Mouse (Mus musculus) ES-E14 (cell line): ENCODE results near the gene Gxylt2. TPM values are rescaled to one million over a fixed set of nuclear protein-coding genes. Genes with fewer than 3 reads are reported as not detected.

Source experiments
- DNase-seq: peaks from one replicate; pipeline ENCODE4 v3.0.0-alpha.2; 2013; ENCODE audit warnings: low read depth, low spot score
- H3K27ac ChIP-seq: 2 replicates; pipeline ENCODE4 v1.5.1; 2012; ENCODE audit warnings: low read depth, mild to moderate bottlenecking, low read length, moderate library complexity, mixed read lengths; ENCODE audit not compliant: poor library complexity, insufficient read depth, severe bottlenecking
- H3K36me3 ChIP-seq: 2 replicates; pipeline ENCODE4 v1.6.1; 2012; ENCODE audit warnings: mild to moderate bottlenecking, low read length, moderate library complexity, mixed read lengths; ENCODE audit not compliant: control insufficient read depth, poor library complexity, insufficient read depth, severe bottlenecking
- H3K4me1 ChIP-seq, 2 experiments: fragments of 150-350 bp in 1 of 2; sonication (generic) in 1 of 2; 2 replicates each; pipeline ENCODE4 v1.6.1; 2012; ENCODE audit warnings: low read length in 2 of 2, mild to moderate bottlenecking in 1 of 2, mixed read lengths in 1 of 2; ENCODE audit not compliant: control insufficient read depth in 2 of 2, insufficient read depth in 2 of 2, poor library complexity in 1 of 2
- H3K4me3 ChIP-seq, 2 experiments: fragments of 150-350 bp in 1 of 2; sonication (generic) in 1 of 2; 2 replicates each; pipeline ENCODE4 v1.5.1; 2012; ENCODE audit warnings: low read length in 2 of 2, low read depth in 1 of 2, mild to moderate bottlenecking in 1 of 2, mixed read lengths in 1 of 2; ENCODE audit not compliant: insufficient read depth in 1 of 2, poor library complexity in 1 of 2, severe bottlenecking in 1 of 2
- H3K9ac ChIP-seq: 2 replicates; pipeline ENCODE4 v1.6.1; 2012; ENCODE audit warnings: low read depth, mild to moderate bottlenecking, low read length, mixed read lengths; ENCODE audit not compliant: poor library complexity, insufficient read depth, severe bottlenecking
- H3K9me3 ChIP-seq: fragments of 150-350 bp; sonication (generic); 2 replicates; pipeline ENCODE4 v1.6.1; 2012; ENCODE audit warnings: low read depth, mild to moderate bottlenecking, low read length; ENCODE audit not compliant: control insufficient read depth, insufficient read depth
- CHD2 ChIP-seq: IDR thresholded peaks from 2 replicates; pipeline ENCODE4 v1.6.1; 2014; ENCODE audit warnings: mild to moderate bottlenecking, low read depth, low read length, inconsistent platforms
- HCFC1 ChIP-seq: IDR thresholded peaks from 2 replicates; pipeline ENCODE4 v1.6.1; 2012; ENCODE audit warnings: low read length, inconsistent platforms, borderline replicate concordance; ENCODE audit not compliant: insufficient read depth
- MAFK ChIP-seq: IDR thresholded peaks from 2 replicates; pipeline ENCODE4 v1.6.1; 2014; ENCODE audit warnings: mild to moderate bottlenecking, low read depth, low read length, inconsistent platforms; ENCODE audit not compliant: insufficient read depth
- ZC3H11A ChIP-seq: IDR thresholded peaks from 2 replicates; pipeline ENCODE4 v1.6.1; 2012; ENCODE audit warnings: low read depth, mild to moderate bottlenecking, inconsistent platforms, low read length, borderline replicate concordance
- ZNF384 ChIP-seq: IDR thresholded peaks from 2 replicates; pipeline ENCODE4 v1.6.1; 2012; ENCODE audit warnings: low read depth, low read length, inconsistent platforms
- in situ Hi-C, 2 experiments: fragments of 600-800 bp; cut with MboI; formaldehyde crosslinking; loops; one replicate each; pipeline ENCODE4 v1.15.1; 2025; ENCODE audit warnings: low sequenced_read_pairs in 2 of 2, inconsistent platforms in 1 of 2; ENCODE audit not compliant: unreplicated experiment in 2 of 2
- total RNA-seq: library from RNA; depleted of rRNA; stranded (reverse); fragments of 300-350 nt; gene quantifications from 2 replicates; pipeline ENCODE4 v1.2.3, GENCODE M21; 2012

Gxylt2 gene
- total RNA-seq, 1 experiment = 1.3 TPM

GRCm38 (mm10) chr6:100810117-100810516 is 105.6 kb downstream of the Gxylt2 start:
- Histone ChIP-seq H3K27ac (no peak overlapping the region), H3K9ac (no peak overlapping the region), H3K4me3 (no peak overlapping the region), H3K9me3 (no peaks in the 10 kb centered on the region), H3K4me1 (no peaks in the 10 kb centered on the region), H3K36me3 (no peaks in the 10 kb centered on the region)
- no peak for TF ChIP-seq HCFC1
- TF ChIP-seq ZNF384 = no peak
- TF ChIP-seq MAFK = no peak
- TF ChIP-seq ZC3H11A = no peak
- TF ChIP-seq CHD2 = no peak
- no peak for DNase-seq
- in situ Hi-C loops = no loop called here

- TF ChIP-seq ZC3H11A (no peak), MAFK (no peak), ZNF384 (no peak), CHD2 (no peak), HCFC1 (no peak)
- Histone ChIP-seq H3K9ac (no peak overlapping the region), H3K4me3 (no peak overlapping the region), H3K9me3 (no peaks in the 10 kb centered on the region), H3K36me3 (no peaks in the 10 kb centered on the region), H3K27ac (no peak overlapping the region), H3K4me1 (no peaks in the 10 kb centered on the region)
- in situ Hi-C loops = no loop called here
- DNase-seq = no peak
Observed at GRCm38 (mm10) chr6:100811731-100812130, 107.2 kb downstream of the Gxylt2 start.

- TF ChIP-seq HCFC1 (no peak), CHD2 (no peak), ZNF384 (no peak), ZC3H11A (no peak), MAFK (no peak)
- Histone ChIP-seq H3K27ac (no peak overlapping the region), H3K9ac (no peak overlapping the region), H3K4me1 (no peaks in the 10 kb centered on the region), H3K9me3 (no peaks in the 10 kb centered on the region), H3K4me3 (no peak overlapping the region), H3K36me3 (no peaks in the 10 kb centered on the region)
- in situ Hi-C loops = no loop called here
- DNase-seq = no peak
Observed at GRCm38 (mm10) chr6:100821367-100821766, 116.8 kb downstream of the Gxylt2 start.

- Histone ChIP-seq H3K4me3 (no peak overlapping the region), H3K9me3 (no peaks in the 10 kb centered on the region), H3K27ac (no peak overlapping the region), H3K9ac (no peak overlapping the region), H3K36me3 (no peaks in the 10 kb centered on the region), H3K4me1 (no peaks in the 10 kb centered on the region)
- in situ Hi-C loops = no loop called here
- no peak for DNase-seq
- no peak for TF ChIP-seq ZC3H11A
- no peak for TF ChIP-seq ZNF384
- TF ChIP-seq HCFC1 = no peak
- no peak for TF ChIP-seq MAFK
- no peak for TF ChIP-seq CHD2
Observed at GRCm38 (mm10) chr6:100823356-100823755, 118.8 kb downstream of the Gxylt2 start.
